Mouse (Mus musculus): ENCODE results near the gene Olfr802.

Olfr802 gene

DNA sequence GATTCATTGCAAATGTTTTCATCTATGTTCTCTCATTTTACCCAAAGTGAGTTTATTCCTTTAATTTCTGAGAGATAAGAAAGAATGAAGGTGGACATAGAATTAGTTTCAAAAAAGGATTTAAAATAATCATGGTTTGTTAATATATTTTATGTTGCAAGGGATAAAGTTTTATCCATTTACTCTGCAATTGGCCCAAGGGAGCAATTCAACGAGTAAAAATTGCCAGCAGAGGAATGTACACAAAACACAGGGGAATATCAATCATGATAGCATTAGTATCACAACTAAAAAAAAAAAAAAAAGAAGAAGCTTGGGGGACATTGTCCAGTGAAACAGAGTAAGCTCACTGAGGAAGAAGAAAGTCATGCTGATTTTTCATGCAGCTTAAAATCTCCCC lies at the start of gene Olfr802:
TSS of gene Olfr802 (minus strand) at position 101 of the 400 bp plus-strand sequence.
- no peak for DNase-seq

DNA sequence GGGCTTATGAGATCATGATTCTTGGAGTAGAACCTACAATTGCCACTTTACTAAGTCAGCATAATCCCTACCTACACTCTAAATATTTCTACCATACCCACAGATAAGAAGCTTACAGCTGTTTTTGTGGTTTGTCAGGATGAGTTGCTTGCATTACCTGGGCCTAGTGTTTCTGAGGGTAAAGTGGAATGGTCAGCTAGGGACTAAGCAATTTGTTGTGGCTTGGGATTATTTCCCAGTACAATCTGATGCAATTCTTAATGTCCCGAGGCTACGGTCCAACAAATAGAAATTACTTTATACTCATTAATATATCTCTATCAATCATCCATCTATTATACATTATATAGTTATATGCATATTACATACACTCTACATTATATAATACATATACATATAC lies 41.3 kb upstream of the Olfr802 start, which contains the start of gene Olfr805:
TSS of gene Olfr805 (minus strand) at position 101 of the 400 bp plus-strand sequence.
- DNase-seq = no peak

DNA sequence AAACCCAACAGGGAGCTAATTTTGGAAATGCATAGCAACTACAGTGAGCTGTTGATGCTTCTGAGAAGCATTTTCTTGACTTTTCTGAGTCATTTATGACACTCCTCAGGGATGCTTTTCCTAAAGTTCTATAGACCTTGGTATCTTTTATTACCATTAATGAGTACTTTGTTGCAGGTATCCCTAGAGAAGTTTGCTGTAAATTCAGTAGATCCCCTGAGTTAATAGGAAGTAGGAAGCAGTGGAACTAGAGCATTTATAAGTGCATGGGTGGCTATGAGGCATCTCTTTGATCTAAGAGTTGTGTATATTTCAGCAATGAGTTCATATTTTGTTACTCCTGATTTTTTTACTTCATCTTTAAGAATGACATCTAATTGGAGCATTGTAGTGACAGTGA lies 14.9 kb upstream of the Olfr802 start, which contains the start of gene Olfr804:
TSS of gene Olfr804 (plus strand) at position 301 of the 400 bp plus-strand sequence.
- DNase-seq = no peak

DNA sequence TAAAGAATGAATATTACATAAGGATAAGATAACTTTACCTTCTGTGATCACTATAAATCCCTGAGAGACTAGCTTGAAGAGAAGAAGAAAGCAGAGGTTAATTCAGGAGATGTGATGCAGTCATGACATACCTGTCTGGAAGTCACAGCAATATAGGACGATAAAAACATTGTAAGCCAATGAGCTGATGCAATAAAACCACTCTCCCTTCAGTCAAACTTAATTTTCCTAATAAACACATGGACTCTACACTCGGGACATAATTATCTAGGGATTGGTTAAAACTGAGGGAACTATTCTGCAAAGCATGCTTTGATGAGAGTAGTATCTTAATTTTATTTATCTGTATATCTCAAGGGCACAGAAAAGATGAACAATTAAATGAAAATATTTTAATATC lies 6.2 kb upstream of the Olfr802 start, which contains the start of gene Olfr803:
TSS of gene Olfr803 (minus strand) at position 101 of the 400 bp plus-strand sequence.
- DNase-seq = no peak

DNA sequence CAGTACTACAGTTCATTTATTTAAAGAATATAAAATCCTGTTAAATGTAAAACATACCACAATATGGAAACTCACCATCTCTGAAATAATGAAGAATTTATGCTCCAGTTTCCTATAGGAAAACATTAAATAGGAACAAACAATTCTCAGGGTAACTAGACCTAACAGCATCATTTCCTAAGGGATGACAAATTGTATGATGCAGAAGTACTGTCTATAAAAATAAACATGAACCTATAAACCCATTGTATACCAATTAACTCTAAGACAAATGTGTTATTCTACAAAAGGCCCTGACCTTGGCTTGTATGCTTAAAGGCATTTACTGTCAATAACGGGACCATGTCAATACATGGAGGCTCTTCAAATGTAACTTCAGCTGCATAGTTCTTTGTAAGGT lies 14.2 kb downstream of the Olfr802 start, which contains the start of gene Olfr801:
TSS of gene Olfr801 (minus strand) at position 101 of the 400 bp plus-strand sequence.
- no peak for DNase-seq

GRCm38 (mm10) chr10:129657394-129657793 lies 30.6 kb downstream of the Olfr802 start, which contains the start of gene Olfr800:
Gene Olfr800, plus strand, starts transcription at chr10:129657694.
- no peak for DNase-seq

GRCm38 (mm10) chr10:129651763-129652162 lies 36.2 kb downstream of the Olfr802 start:
- no peak for DNase-seq

- no peak for DNase-seq
Observed at GRCm38 (mm10) chr10:129637184-129637583, 50.8 kb downstream of the Olfr802 start, which contains the start of gene Olfr799. Gene Olfr799, plus strand, starts transcription at chr10:129637484.

GRCm38 (mm10) chr10:129627834-129628233 lies 60.1 kb downstream of the Olfr802 start, which contains the start of gene Olfr798:
Gene Olfr798, minus strand, starts transcription at chr10:129627934.
- DNase-seq = no peak
